Mouse (Mus musculus) mouse trophoblast stem cell (cell line): ENCODE results near the gene Ifnar2.
"Not testable (repeated sequence)": the region's sequence is repeated elsewhere in the genome, so short reads cannot be mapped to it uniquely, and the experiment has no call there.

ENCODE experiments used
- in situ Hi-C, 2 experiments: fragments of 300-500 bp; cut with MseI, MboI; formaldehyde crosslinking; loops; 2 replicates in 1 of 2; 3 replicates in 1 of 2; pipeline ENCODE4 v1.15.1; 2025

Ifnar2 gene

GRCm38 (mm10) chr16:91425816-91426215 lies 53.2 kb downstream of the Ifnar2 start:
- in situ Hi-C loops: no loop called here

- in situ Hi-C loops: no loop called here
Observed at GRCm38 (mm10) chr16:91426586-91426985, 54.0 kb downstream of the Ifnar2 start.

GRCm38 (mm10) chr16:91427461-91427860 lies 54.9 kb downstream of the Ifnar2 start:
- in situ Hi-C loops: no loop called here

GRCm38 (mm10) chr16:91428259-91428865 lies 55.8 kb downstream of the Ifnar2 start:
- in situ Hi-C loops: no loop called here

GRCm38 (mm10) chr16:91432720-91433328 lies 60.2 kb downstream of the Ifnar2 start:
- in situ Hi-C loops: no loop called here

- in situ Hi-C loops: no loop called here
Observed at GRCm38 (mm10) chr16:91433329-91433933, 60.8 kb downstream of the Ifnar2 start.

DNA sequence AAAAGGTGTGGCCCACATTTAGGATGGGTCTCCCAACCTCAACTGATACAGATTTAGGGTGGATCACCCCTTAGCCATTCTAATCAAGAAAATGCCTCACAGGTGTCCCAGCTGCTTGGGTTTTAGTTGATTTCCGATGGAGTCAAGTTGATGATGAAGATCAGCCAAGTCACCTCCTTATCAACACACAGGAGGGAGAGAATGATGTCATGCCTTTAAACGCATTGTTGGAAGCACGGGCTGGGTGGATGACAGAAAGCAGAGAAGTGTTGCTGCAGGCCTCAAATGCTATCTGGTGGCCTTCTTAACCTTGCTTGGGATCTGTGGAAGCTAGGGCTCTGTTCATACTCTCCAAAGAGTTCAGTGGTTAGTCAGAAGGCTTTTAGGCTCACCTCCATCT lies 61.5 kb downstream of the Ifnar2 start:
- in situ Hi-C loops: no loop called here

GRCm38 (mm10) chr16:91438081-91438480 lies 65.5 kb downstream of the Ifnar2 start:
- in situ Hi-C loops: no loop called here

DNA sequence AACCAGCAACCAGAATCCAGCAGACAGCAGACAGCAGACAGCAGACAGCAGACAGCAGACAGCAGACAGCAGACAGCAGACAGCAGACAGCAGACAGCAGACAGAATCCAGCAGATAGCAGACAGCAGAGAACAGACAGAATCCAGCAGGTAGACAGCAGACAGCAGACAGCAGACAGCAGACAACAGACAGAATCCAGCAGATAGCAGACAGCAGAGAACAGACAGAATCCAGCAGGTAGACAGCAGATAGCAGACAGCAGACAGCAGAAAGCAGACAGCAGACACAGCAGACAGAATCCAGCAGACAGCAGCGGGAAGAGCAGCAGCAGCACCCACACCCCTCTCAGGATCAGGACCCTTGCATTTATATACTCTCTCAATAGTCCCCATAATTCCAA lies 66.0 kb downstream of the Ifnar2 start:
- in situ Hi-C loops: not testable (repeated sequence)

DNA sequence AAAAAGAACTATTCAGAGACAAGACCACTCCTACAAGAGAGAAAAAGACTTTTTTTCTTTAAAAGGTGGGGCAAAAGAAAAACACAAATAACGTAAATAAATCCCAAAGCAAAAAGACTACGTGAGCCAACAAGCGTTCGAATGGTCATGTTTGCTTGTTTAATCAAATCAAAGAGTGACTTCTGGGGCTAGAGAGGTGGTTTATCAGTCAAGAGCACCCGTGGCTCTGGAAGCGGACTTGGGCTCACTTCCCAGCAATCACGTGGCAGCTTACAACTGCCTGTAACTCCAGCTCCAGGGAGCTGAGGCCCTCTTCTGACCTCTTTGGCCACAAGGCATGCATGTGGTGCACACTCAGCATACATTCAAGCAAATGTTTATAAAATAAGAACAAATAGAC lies 68.8 kb downstream of the Ifnar2 start:
- in situ Hi-C loops: no loop called here

DNA sequence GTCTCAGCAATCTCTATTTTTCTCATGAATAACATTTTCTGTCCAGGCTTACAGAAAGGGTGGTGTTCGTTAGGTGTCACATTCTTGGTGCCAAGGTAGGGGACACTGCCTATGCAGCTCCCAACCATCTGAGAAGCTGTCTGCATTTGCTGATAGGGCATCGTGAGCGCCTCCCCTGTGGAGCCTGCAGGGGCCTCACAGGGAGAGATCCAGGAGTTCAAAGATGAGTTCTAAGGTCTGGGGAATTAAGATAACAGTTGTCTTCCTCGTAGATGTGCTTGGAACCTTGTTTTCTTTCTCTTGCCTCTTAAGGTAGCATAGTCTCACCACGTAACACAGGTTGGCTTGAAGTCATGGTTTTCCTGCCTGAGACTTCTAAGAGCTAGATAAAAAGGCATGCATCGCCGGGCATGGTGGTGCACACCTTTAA lies 69.2 kb downstream of the Ifnar2 start:
- in situ Hi-C loops: no loop called here

DNA sequence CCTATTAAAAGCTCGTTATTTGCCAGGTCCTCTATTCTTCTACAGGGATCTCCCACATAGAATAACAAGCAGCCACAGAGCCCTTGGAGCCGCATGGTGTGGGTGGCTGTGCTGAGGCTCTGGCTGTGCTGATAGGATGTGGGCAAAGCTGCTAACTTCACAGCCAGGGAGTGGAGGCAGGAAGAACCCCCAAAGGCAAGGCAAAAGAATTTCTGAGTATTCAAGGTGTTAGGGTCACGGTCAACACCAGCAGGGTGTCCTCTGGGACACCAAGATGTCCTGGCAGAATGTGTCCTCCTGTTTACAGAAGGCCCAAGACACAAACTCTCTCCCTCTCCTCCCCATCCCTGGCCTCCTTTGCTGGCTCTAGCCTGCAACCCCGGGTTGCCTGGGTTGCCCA lies 69.9 kb downstream of the Ifnar2 start:
- in situ Hi-C loops: no loop called here

- in situ Hi-C loops: no loop called here
Observed at GRCm38 (mm10) chr16:91443211-91443611, 70.6 kb downstream of the Ifnar2 start.

DNA sequence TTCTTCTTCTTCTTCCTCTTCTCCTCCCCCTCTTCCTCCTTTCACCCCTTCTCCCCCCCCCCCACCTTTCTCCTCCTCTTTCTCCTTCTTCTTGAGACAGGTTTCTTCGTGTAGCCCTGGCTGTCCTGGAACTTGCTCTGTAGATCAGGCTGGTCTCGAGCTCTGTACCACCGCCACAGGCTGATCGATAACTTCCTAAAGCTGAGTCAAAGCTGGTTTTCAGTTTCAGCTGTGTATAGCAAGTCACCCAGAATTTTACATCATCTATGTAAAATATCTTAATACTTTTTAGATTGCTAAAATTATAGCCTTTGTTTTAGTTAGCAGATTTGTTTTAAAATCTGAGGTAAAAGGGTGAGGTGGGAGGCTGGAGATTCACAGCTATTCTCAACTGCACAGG lies 72.3 kb downstream of the Ifnar2 start:
- in situ Hi-C loops: no loop called here

DNA sequence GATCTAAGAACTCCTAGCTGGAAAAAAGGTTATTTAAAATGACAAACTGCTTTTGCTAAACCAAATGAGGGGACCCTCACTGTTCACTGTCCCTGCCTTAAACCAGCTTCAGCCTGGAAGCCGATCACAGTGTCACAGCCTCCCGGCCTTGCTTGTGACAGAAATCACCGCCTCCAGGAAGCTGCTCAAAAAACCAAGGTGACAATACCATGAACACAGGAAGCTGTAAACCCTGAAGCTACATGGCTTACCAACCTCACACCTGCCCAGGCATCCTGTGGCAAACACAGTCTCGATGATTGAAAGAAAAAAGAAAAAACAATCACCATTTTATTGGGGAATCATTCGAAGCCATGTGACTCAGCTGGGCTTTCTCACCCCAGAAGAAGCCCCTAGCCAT lies 73.0 kb downstream of the Ifnar2 start:
- in situ Hi-C loops: no loop called here

DNA sequence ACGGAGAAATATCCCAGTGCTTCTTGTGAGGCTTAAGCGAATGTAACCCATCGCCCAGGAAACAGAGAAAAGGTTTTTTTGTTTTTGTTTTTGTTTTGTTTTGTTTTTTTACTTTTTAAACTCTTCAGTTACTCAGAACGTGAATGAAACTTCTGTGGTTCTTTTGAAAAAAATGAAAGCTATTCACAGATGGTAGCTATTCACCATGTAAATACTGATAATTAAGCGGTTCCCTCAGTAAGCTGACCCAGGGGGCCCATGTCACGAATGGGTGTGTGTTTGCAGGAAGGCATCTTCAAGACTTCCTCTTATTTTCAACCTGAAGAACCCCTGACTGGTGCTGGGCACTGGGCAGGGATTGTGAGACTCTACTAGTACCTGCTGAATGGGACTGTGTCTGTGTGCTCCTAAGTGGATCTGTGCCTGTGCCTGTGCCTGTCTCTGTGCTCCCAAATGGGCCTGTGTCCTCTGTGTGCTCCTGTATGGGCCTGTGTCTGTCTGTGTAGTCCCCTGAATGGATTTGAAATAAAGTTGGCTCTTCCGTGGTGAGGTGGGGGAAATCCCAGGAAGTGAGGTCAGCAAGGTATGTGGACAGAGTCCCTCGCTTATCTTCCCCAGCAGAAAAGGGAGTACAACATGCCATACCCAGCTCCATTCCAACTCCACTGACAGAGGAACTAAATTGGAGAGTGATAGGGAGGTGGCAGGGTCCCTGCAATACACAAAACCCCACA lies 74.4 kb downstream of the Ifnar2 start:
- in situ Hi-C loops: no loop called here

GRCm38 (mm10) chr16:91447512-91447900 lies 74.9 kb downstream of the Ifnar2 start:
- in situ Hi-C loops: no loop called here

DNA sequence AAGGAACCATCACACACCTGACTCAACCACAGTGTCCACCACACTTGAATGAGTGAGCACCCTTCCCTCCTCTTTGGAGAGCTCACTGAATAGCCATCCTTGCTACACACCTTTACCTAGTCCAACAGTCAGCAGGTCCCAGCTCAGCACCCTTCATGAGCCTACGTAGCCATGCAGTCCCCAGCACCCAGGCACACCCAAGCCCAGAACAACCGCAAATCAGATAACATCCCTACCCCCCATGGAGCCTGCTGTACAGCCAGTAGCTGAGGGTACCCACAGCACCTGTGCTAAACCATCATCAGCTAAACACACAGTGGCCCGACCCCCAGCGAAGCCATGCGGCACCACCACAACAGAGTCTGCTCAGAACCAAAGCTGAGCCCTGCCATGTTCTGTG lies 75.5 kb downstream of the Ifnar2 start:
- in situ Hi-C loops: no loop called here

DNA sequence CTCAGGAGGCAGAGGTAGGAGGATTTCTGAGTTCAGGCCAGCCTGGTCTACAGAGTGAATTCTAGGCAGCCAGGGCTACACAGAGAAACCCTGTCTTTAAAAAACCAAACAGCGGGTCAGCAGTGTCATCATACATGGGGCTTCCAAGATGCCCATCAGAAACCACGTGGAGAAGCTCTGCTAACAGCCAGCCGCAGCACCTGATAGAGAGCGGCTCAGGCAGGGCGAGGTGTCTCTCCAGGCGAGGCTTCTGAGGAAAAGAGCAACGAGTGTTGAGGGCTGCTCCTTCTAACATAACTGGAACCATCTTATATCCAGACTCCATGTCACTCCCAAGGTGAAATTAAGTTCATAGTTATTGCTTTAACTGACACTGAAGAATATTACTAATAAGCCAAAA lies 76.3 kb downstream of the Ifnar2 start:
- in situ Hi-C loops: no loop called here

DNA sequence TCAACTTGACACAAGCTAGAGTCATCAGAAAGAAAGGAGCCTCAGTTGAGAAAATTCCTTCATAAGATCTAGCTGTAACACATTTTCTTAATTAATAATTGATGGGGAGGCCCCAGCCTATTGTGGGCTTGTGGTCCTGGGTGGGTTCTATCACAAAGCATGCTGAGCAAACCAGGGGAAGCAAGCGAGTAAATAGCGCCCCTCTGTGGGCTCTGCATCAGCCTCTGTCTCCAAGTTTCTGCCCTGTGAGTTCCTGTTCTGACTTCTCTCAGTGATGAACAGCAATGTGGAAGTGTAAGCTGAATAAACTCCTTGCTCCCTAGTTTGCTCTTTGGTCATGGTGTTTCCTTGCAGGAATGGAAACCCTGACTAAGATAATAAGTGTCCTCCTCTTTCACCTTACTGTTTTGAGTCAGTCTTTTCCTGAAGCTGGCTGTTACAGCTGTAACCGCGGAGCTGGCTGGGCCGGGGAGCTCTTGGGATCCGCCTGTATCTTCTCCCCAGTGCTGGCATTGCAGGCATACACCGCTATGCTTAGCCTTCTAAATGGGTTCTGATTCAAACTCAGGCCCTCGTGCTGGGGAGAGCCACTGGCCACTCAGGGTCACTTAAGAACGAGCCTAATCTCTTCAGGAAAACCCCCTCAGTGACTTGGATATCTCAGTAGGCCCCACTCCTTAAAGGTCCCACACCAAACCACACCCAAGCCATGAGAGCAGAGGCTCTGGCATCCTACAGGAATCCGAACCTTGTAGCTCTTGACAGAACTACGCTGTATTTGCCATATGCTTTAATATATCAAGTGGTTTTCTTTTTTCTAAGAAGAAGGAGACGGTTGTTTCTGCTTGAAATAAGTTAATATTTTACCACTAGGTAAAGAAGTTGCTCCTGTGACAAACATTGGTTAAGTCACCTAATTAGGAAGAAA lies 77.8 kb downstream of the Ifnar2 start:
- in situ Hi-C loops: no loop called here

GRCm38 (mm10) chr16:91451949-91452348 lies 79.4 kb downstream of the Ifnar2 start:
- in situ Hi-C loops: no loop called here
